Mouse (Mus musculus) limb, embryonic 14.5 days (tissue): ENCODE measurements around the gene Sh2b1. TPM values are rescaled to one million over a fixed set of nuclear protein-coding genes. Genes with fewer than 3 reads are reported as not detected.

Experiments
- ATAC-seq: fragments of 200-750 bp; cut with Nextera tagmentation; 2 replicates; pipeline ENCODE4 v1.8.0; 2017; ENCODE audit warnings: low read depth, moderate number of reproducible peaks, moderate TSS enrichment; ENCODE audit not compliant: low FRiP score
- DNase-seq: peaks from one replicate; pipeline ENCODE4 v3.0.0-alpha.2; 2015; ENCODE audit warnings: low spot score
- H3K27ac ChIP-seq: fragments of 300-500 bp; sonication (generic); replicated peaks from 2 replicates; pipeline ENCODE4 v1.5.1; 2014; ENCODE audit warnings: low read depth, mild to moderate bottlenecking, low read length, moderate library complexity, mixed read lengths
- H3K27me3 ChIP-seq: fragments of 300-500 bp; sonication (generic); 2 replicates; pipeline ENCODE4 v1.6.1; 2014; ENCODE audit warnings: low read length, mixed read lengths; ENCODE audit not compliant: control insufficient read depth, insufficient read depth
- H3K36me3 ChIP-seq: fragments of 300-500 bp; sonication (generic); 2 replicates; pipeline ENCODE4 v1.6.1; 2014; ENCODE audit warnings: mild to moderate bottlenecking, low read length, moderate library complexity, mixed read lengths; ENCODE audit not compliant: control insufficient read depth, insufficient read depth
- H3K4me1 ChIP-seq: fragments of 300-500 bp; sonication (generic); 2 replicates; pipeline ENCODE4 v1.6.1; 2014; ENCODE audit warnings: antibody characterized with exemption, low read length, mixed read lengths; ENCODE audit not compliant: control insufficient read depth, insufficient read depth
- H3K4me2 ChIP-seq: fragments of 300-500 bp; sonication (generic); replicated peaks from 2 replicates; pipeline ENCODE4 v1.6.1; 2014; ENCODE audit warnings: low read depth, mild to moderate bottlenecking, low read length, moderate library complexity; ENCODE audit not compliant: severe bottlenecking
- H3K4me3 ChIP-seq: fragments of 300-500 bp; sonication (generic); replicated peaks from 2 replicates; pipeline ENCODE4 v1.5.1; 2014; ENCODE audit warnings: low read length
- H3K9ac ChIP-seq: fragments of 300-500 bp; sonication (generic); 2 replicates; pipeline ENCODE4 v1.6.1; 2014; ENCODE audit warnings: mild to moderate bottlenecking, low read depth, low read length, moderate library complexity; ENCODE audit not compliant: severe bottlenecking
- H3K9me3 ChIP-seq: fragments of 300-500 bp; sonication (generic); 2 replicates; pipeline ENCODE4 v1.6.1; 2016; ENCODE audit warnings: low read length; ENCODE audit not compliant: control insufficient read depth
- POLR2A ChIP-seq: fragments of 200-500 bp; IDR thresholded peaks from 2 replicates; pipeline ENCODE4 v1.8.0; 2012; ENCODE audit warnings: inconsistent platforms, mild to moderate bottlenecking, moderate library complexity, borderline replicate concordance; ENCODE audit not compliant: insufficient read depth, insufficient read length; ENCODE audit errors: extremely low read depth
- WGBS: fragments of 180-500 bp; shearing (Covaris S2); extraction: QIAGEN DNeasy Blood & Tissue Kit; methylation state at CpG from one replicate; pipeline ENCODE4 v1.1.7; 2014; 5-methylcytosine and 5-hydroxymethylcytosine counted together
- polyA plus RNA-seq, 2 experiments: library from polyadenylated mRNA; depleted of rRNA in 1 of 2; stranded (reverse) in 1 of 2; unstranded in 1 of 2; fragments of >200 nt; fragmentation: Nextera tagmentation in 1 of 2; extraction: Ambion mirVana in 1 of 2; gene quantifications; 2 replicates each; pipeline versions ENCODE4 v1.2.1 to v1.2.3; 2012 to 2014

The Sh2b1 gene
- polyA plus RNA-seq, 2 experiments = 50.2 to 83.3 TPM

DNA sequence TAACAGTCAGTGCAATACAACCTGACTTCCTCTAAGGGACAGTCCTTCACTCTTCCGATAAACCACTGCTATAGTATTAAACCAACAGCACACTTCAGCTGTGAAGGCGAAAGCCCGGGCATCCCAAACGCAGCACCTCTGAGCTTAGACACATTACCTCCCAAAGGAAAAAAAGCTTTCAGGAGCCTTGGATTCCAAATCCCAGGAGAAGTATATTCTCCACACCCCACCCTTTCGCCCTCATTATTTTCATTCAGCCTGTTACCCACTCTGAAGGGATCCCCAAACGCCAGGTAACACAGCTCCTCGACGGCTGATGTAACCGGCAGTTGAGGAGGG lies 26.4 kb upstream of the Sh2b1 start:
- DNase-seq = no peak
- ATAC-seq = no peak
- no peaks in the 10 kb centered on the region for H3K27me3 ChIP-seq
- H3K4me3 ChIP-seq = peak overlapping the region; percentile 99
- H3K4me1 ChIP-seq = peaks cover 13% of the 10 kb centered on the region
- peak overlapping the region; percentile 88 for H3K4me2 ChIP-seq
- no peaks in the 10 kb centered on the region for H3K9me3 ChIP-seq
- H3K27ac ChIP-seq = peak overlapping the region; percentile 97
- H3K9ac ChIP-seq = peak overlapping the region; percentile 98
- H3K36me3 ChIP-seq = peaks cover 47% of the 10 kb centered on the region
- 4% methylated on average over 9 of the region's 9 CpGs for WGBS
- TF ChIP-seq POLR2A = no peak

DNA sequence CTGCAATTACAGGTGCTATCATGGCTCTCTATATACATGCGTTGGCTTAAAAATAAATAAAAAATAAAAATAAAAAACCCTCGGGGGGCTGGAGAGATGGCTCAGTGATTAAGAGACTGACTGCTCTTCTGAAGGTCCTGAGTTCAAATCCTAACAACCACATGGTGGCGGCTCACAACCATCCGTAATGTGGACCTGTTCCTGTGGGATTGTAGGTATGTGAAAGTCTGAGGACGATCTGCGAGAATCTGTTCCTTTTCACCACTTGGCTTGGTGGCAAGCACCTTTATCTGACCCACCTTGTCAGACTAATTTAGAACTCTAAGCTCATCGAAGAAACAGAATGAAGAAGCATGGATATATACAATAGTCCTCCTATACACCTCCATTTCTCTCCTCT lies 24.2 kb upstream of the Sh2b1 start:
- Histone ChIP-seq H3K9ac (no peak overlapping the region), H3K4me1 (peaks cover 13% of the 10 kb centered on the region), H3K4me3 (no peak overlapping the region), H3K9me3 (no peaks in the 10 kb centered on the region), H3K36me3 (peaks cover 70% of the 10 kb centered on the region), H3K27me3 (no peaks in the 10 kb centered on the region), H3K27ac (no peak overlapping the region), H3K4me2 (no peak overlapping the region)
- DNase-seq (no peak), ATAC-seq (no peak)
- TF ChIP-seq POLR2A = no peak
- WGBS = 95% methylated on average over 7 of the region's 7 CpGs

DNA sequence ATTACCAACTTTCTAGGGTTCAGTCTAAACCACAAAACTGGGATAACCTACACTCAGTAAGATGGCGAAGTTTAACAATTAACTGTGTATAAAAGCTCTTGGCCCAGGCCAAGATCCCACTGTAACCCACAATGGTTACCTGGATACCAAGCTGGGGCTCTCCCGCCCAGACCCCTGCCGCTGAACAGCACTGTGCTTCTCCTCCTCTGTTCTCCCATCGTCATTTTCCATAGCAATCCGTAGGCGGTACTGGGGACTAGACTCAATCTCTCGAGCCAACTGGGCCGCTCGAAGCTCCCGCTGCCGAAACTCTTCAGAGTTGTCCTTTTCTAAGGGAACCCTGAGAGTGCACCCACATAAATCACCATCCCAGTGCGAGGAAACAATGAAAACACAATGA lies 22.7 kb upstream of the Sh2b1 start:
- DNase-seq = no peak
- Histone ChIP-seq H3K27me3 (no peaks in the 10 kb centered on the region), H3K4me3 (no peak overlapping the region), H3K9ac (no peak overlapping the region), H3K4me2 (no peak overlapping the region), H3K36me3 (peaks cover 84% of the 10 kb centered on the region), H3K9me3 (no peaks in the 10 kb centered on the region), H3K27ac (no peak overlapping the region), H3K4me1 (peaks cover 8% of the 10 kb centered on the region; the same call in 1 of the 2 replicates)
- no peak for TF ChIP-seq POLR2A
- no peak for ATAC-seq
- 93% methylated on average over 12 of the region's 12 CpGs for WGBS

DNA sequence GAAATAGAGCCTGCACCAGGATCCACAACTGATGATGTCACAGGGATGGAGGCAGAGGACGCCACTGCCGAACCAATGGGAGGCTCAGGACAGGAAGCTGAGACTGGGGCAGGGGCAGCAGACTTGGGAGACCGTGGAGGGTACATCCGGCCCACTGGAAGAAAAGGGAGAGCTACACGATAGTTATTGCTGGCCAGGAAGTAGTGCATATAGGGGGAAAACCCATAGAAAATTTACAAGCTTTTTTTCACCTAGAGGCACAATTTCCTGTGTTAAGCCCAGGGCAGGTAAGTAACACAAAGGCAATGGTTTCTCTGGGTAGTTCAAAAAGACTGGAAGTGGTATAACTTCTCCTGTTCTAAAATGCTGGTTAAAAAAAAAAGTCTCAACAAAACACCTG lies 21.3 kb upstream of the Sh2b1 start:
- Histone ChIP-seq H3K9me3 (no peaks in the 10 kb centered on the region), H3K4me2 (no peak overlapping the region), H3K36me3 (peaks cover 98% of the 10 kb centered on the region), H3K9ac (no peak overlapping the region), H3K4me1 (peaks cover 6% of the 10 kb centered on the region; the same call in 1 of the 2 replicates), H3K4me3 (no peak overlapping the region), H3K27me3 (no peaks in the 10 kb centered on the region), H3K27ac (no peak overlapping the region)
- DNase-seq (no peak), ATAC-seq (no peak)
- 89% methylated on average over 5 of the region's 5 CpGs for WGBS
- no peak for TF ChIP-seq POLR2A

DNA sequence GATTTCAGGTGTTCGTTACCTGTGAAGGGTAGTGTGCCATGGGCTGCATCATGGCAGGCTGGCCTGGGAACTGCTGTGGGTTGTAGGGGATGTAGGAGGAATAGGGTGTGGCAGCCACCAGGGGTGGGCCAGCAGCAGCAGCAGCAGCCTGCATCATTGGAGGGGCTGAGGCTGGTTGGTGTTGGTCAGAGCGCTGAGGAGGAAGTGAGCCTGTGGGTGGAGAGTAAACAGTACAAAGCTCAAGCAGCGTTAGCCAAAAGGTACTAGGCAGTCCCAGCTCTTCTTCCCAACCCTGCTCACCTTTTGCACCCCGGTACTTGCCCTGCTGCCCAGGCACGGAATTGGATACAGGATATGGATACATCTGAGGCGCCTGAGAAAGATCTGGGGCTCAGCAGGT lies 18.9 kb upstream of the Sh2b1 start:
- Histone ChIP-seq H3K4me2 (no peak overlapping the region), H3K27ac (no peak overlapping the region), H3K4me1 (no peaks in the 10 kb centered on the region), H3K36me3 (peaks cover 96% of the 10 kb centered on the region), H3K9me3 (no peaks in the 10 kb centered on the region), H3K27me3 (no peaks in the 10 kb centered on the region), H3K4me3 (no peak overlapping the region), H3K9ac (no peak overlapping the region)
- DNase-seq (no peak), ATAC-seq (no peak)
- no peak for TF ChIP-seq POLR2A
- 93% methylated on average over 6 of the region's 6 CpGs for WGBS

DNA sequence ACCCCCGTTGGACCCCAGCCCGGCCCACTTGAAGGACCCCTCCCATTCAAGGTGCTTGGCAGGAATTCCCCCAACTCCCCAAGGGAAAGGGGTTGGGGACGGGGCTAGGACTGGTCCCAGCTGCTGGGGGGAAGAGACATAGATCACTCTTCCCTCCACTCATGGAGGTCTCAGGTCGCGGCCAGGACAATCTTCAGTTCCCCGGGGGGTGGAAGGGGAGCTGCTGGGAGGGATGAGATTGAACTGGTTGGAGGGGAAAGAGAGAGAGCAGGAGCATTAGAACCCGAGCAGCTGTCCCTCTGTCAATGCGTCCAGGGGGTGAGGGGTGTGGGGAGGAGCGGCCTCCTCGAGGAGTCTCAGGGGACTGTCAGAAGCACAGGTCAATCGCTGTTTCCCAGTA lies 16.7 kb upstream of the Sh2b1 start:
- Histone ChIP-seq H3K27me3 (no peaks in the 10 kb centered on the region), H3K9ac (no peak overlapping the region), H3K4me3 (no peak overlapping the region), H3K4me2 (no peak overlapping the region), H3K27ac (no peak overlapping the region), H3K36me3 (peaks cover 76% of the 10 kb centered on the region), H3K9me3 (no peaks in the 10 kb centered on the region), H3K4me1 (0 out of 2 replicates have a peak, but pooled peaks cover 4% of the 10 kb centered on the region)
- no peak for DNase-seq
- WGBS = 60% methylated on average over 11 of the region's 11 CpGs
- ATAC-seq = no peak
- TF ChIP-seq POLR2A = no peak
